Mouse (Mus musculus) neural tube, embryonic 13.5 days (tissue): ENCODE data around the gene Tnrc18. TPM values are rescaled to one million over a fixed set of nuclear protein-coding genes. Genes with fewer than 3 reads are reported as not detected.

Experiments used
- ATAC-seq: fragments of 200-750 bp; cut with Nextera tagmentation; 2 replicates; pipeline ENCODE4 v1.8.0; 2017; ENCODE audit warnings: low read depth, mild to moderate bottlenecking, moderate TSS enrichment, moderate library complexity
- H3K27ac ChIP-seq: fragments of 300-500 bp; sonication (generic); replicated peaks from 2 replicates; pipeline ENCODE4 v1.5.1; 2015; ENCODE audit warnings: moderate library complexity, mild to moderate bottlenecking, inconsistent platforms
- H3K27me3 ChIP-seq: fragments of 300-500 bp; sonication (generic); 2 replicates; pipeline ENCODE4 v1.6.1; 2015; ENCODE audit warnings: mild to moderate bottlenecking, inconsistent platforms
- H3K36me3 ChIP-seq: fragments of 300-500 bp; sonication (generic); 2 replicates; pipeline ENCODE4 v1.6.1; 2015; ENCODE audit warnings: mild to moderate bottlenecking, inconsistent platforms
- H3K4me1 ChIP-seq: fragments of 300-500 bp; sonication (generic); replicated peaks from 2 replicates; pipeline ENCODE4 v1.6.1; 2015; ENCODE audit warnings: inconsistent platforms
- H3K4me2 ChIP-seq: fragments of 300-500 bp; sonication (generic); 2 replicates; pipeline ENCODE4 v1.6.1; 2015; ENCODE audit warnings: inconsistent platforms, mild to moderate bottlenecking, moderate library complexity
- H3K4me3 ChIP-seq: fragments of 300-500 bp; sonication (generic); 2 replicates; pipeline ENCODE4 v1.5.1; 2015; ENCODE audit warnings: mild to moderate bottlenecking, inconsistent platforms
- H3K9ac ChIP-seq: fragments of 300-500 bp; sonication (generic); 2 replicates; pipeline ENCODE4 v1.6.1; 2015; ENCODE audit warnings: moderate library complexity, mild to moderate bottlenecking, inconsistent platforms
- H3K9me3 ChIP-seq: fragments of 300-500 bp; sonication (generic); 2 replicates; pipeline ENCODE4 v1.6.1; 2016; ENCODE audit warnings: inconsistent platforms
- WGBS: fragments of 180-500 bp; shearing (Covaris S2); methylation state at CpG from one replicate; pipeline ENCODE4 v1.1.7; 2015; 5-methylcytosine and 5-hydroxymethylcytosine counted together
- polyA plus RNA-seq: library from polyadenylated mRNA; unstranded; fragments of >200 nt; fragmentation: Nextera tagmentation; extraction: Ambion mirVana; gene quantifications from 2 replicates; pipeline ENCODE4 v1.2.1, GENCODE M21; 2015

The Tnrc18 gene
- polyA plus RNA-seq, 1 experiment from 2014 or later, result 30.3 TPM

GRCm38 (mm10) chr5:142820276-142821265 lies 3.1 kb upstream of the Tnrc18 start:
- no peaks in the 10 kb centered on the region for H3K27me3 ChIP-seq
- peak overlapping the region; percentile 99 for H3K4me2 ChIP-seq
- WGBS, result under 1% methylated on average over 53 of the region's 53 CpGs
- no peaks in the 10 kb centered on the region for H3K36me3 ChIP-seq
- ATAC-seq, result no peak
- H3K9me3 ChIP-seq, result no peaks in the 10 kb centered on the region
- H3K9ac ChIP-seq, result peak overlapping the region; percentile 100
- peaks cover 38% of the 10 kb centered on the region for H3K4me1 ChIP-seq
- peak overlapping the region; percentile 97 for H3K4me3 ChIP-seq
- H3K27ac ChIP-seq, result peak overlapping the region; percentile 100

DNA sequence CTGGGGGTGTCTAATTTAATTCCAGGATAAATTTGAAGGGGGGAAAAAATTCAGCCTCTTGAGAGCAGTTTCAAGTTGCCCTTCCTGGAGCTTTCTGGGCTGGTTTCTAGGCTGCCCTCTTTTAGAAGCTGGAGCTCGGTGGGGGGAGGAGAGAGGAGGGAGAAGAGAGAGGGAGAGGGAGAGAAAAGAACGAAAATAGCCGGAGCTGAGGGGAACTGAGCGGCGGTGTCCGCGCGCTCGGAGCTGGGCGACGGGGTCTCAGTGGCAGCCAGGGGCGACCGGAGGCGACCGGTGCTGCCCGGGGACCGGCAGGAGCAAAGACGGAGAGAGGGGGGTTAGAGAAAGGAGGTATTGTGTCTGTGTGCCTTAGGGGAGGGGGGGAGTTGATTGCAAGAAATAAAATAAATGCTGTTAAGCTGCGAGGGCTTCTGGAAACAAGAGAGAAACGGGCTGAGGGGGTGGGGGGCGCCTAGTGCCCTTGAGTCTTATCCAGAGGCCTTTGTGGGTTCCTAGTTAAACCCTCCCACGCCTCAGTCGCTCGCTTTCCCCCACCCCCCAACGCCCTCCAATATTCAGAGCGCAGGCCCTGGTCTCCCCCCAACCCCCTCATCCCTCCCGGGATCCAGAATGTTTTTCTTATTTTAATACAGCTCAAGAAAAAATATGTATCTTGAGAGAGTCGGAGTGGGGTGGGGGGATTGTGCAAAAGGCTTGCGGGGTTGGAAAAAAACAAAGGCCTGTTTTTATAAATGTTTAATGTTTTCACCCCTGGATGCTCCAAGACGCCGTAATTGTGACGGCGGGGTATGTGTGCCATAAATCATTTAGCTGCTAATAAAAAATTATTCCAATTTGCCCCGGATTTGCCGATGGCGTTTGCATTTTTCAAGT lies 2.2 kb upstream of the Tnrc18 start:
- H3K9ac ChIP-seq, result peak overlapping the region; percentile 100
- H3K4me3 ChIP-seq, result peak overlapping the region; percentile 97
- peaks cover 29% of the 10 kb centered on the region for H3K4me1 ChIP-seq
- H3K27ac ChIP-seq, result peak overlapping the region; percentile 100
- H3K36me3 ChIP-seq, result no peaks in the 10 kb centered on the region
- WGBS, result under 1% methylated on average over 36 of the region's 36 CpGs
- no peaks in the 10 kb centered on the region for H3K27me3 ChIP-seq
- ATAC-seq, result peak; percentile 38
- no peaks in the 10 kb centered on the region for H3K9me3 ChIP-seq
- H3K4me2 ChIP-seq, result peak overlapping the region; percentile 99

- Histone ChIP-seq H3K9ac (peak overlapping the region; percentile 100), H3K4me3 (peak overlapping the region; percentile 97), H3K4me2 (peak overlapping the region; percentile 99), H3K36me3 (no peaks in the 10 kb centered on the region), H3K27me3 (no peaks in the 10 kb centered on the region), H3K27ac (peak overlapping the region; percentile 100), H3K9me3 (no peaks in the 10 kb centered on the region), H3K4me1 (peaks cover 19% of the 10 kb centered on the region)
- ATAC-seq, result no peak
- under 1% methylated on average over 43 of the region's 43 CpGs for WGBS
Observed at GRCm38 (mm10) chr5:142818435-142819360, 1.2 kb upstream of the Tnrc18 start.

- no peak for ATAC-seq
- 0 out of 2 replicates have a peak, but pooled peaks cover 3% of the 10 kb centered on the region for H3K36me3 ChIP-seq
- peak overlapping the region; percentile 97 for H3K4me3 ChIP-seq
- H3K4me1 ChIP-seq, result peaks cover 18% of the 10 kb centered on the region
- H3K9me3 ChIP-seq, result no peaks in the 10 kb centered on the region
- peak overlapping the region; percentile 100 for H3K27ac ChIP-seq
- WGBS, result 1% methylated on average over 71 of the region's 71 CpGs
- peak overlapping the region; percentile 99 for H3K9ac ChIP-seq
- H3K4me2 ChIP-seq, result peak overlapping the region; percentile 99
- H3K27me3 ChIP-seq, result no peaks in the 10 kb centered on the region
Observed at GRCm38 (mm10) chr5:142816811-142817523, 495 bp downstream of the Tnrc18 start.

DNA sequence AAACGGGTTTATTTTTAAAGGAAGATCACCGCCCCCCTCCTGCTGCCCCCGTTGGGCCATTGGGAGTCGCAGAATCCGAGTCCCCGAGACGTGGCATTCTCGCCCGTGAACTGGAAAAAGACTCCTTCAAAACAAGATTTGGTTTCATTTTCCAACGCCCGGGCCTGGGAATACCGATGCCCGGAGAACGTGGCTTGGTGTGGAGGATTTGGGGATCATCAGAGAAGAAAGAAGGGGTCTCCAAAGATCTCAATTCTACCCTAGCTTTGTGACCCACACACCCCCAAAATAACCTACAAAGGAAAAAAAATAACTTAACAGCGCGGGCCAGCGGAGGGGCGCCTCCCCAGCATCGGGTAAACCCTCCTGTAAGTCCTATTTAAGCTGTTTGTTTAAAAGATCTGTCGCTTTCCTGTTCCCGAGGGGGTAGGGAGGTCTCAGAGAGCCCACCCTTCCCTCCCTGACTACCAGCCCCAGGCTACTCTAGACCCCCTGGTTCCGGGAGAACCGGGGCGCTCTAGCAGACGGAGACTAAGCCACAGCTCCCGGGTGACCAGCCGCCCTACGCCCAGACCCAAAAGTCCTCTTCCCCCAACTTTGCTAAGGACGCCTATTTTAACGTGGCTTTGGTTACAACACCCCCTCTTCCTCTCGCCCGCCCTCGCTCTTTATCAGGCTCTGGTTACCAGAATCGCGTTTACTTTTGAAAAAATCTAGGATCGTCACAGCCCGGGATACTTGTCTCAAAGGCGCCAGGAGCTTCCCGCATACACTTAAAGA lies 1.2 kb downstream of the Tnrc18 start:
- Histone ChIP-seq H3K4me1 (peaks cover 23% of the 10 kb centered on the region), H3K4me3 (peak overlapping the region; percentile 97), H3K9ac (peak overlapping the region; percentile 99), H3K9me3 (no peaks in the 10 kb centered on the region), H3K27ac (peak overlapping the region; percentile 100), H3K27me3 (no peaks in the 10 kb centered on the region), H3K36me3 (peaks cover 10% of the 10 kb centered on the region; the same call in 1 of the 2 replicates), H3K4me2 (peak overlapping the region; percentile 99)
- under 1% methylated on average over 39 of the region's 39 CpGs for WGBS
- no peak for ATAC-seq

DNA sequence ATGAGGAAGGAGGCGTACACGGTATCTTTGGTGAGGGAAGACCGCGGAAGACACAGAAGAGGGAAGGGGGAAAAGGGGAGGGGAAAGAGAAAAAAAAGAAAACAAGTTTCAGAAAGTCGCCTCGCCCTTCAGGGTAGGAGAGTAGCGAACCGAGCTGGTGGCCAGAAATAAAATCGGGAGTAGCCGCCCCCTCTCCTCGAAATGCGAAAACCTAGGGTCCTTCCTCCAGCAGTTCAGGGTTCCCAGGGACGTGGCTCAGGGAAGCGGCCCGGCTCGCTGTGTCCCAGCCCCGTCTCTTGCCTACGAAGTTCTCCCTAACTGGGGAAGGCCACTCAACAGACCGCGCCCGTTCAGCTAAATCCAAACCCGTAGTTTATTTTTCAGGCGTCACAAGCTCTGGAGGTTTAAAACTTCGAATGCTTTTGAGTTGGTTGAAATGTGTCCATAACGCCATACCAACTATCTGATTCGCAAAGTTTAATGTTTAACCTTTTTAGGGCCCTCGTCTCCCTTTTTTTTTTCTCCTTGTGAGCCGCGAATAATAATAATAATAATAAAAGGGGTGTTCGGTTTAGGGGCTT lies 2.0 kb downstream of the Tnrc18 start:
- peak overlapping the region; percentile 99 for H3K4me2 ChIP-seq
- peaks cover 15% of the 10 kb centered on the region; the same call in 1 of the 2 replicates for H3K36me3 ChIP-seq
- no peaks in the 10 kb centered on the region for H3K9me3 ChIP-seq
- H3K27ac ChIP-seq, result peak overlapping the region; percentile 100
- under 1% methylated on average over 30 of the region's 30 CpGs for WGBS
- no peaks in the 10 kb centered on the region for H3K27me3 ChIP-seq
- peak overlapping the region; percentile 97 for H3K4me3 ChIP-seq
- H3K4me1 ChIP-seq, result peaks cover 30% of the 10 kb centered on the region
- no peak for ATAC-seq
- H3K9ac ChIP-seq, result peak overlapping the region; percentile 99

DNA sequence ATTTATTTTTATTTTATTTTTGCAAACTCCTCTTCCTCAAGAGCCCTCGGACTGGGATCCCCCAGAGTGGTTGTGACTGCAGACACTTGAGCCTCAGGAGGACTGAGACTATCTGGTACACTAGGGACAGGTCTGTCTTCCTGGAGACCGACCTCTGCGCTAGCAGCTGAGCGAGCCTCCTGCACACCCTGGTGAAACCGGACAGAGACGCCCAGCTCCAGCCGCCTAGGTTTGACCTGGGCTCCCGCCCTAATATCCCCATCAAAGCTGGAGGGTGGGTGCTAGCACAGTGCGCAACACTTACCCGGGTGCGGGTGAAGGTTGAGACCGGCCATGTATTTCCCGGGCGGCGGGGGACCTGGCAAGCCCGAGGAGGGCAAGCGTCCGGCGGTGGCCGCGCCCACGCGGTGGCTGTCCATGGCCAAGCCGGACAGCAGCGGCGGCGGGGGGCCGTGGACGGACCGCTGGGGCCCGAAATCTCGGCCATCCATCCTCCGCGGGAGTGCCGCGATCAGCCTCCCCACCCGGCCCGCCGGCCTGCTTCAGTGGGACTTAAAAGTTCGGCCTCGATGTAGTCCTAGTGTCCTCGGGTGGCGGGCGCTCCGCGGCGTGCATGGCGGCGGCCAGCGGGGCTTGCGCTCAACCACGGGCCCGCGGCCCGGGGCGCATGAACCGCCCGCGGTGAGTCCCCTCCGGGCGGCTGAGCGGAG lies 2.6 kb downstream of the Tnrc18 start:
- Histone ChIP-seq H3K36me3 (peaks cover 19% of the 10 kb centered on the region), H3K9ac (peak overlapping the region; percentile 99), H3K9me3 (no peaks in the 10 kb centered on the region), H3K4me3 (peak overlapping the region; percentile 97), H3K4me2 (peak overlapping the region; percentile 99), H3K27ac (peak overlapping the region; percentile 100), H3K27me3 (no peaks in the 10 kb centered on the region), H3K4me1 (peaks cover 36% of the 10 kb centered on the region)
- ATAC-seq, result no peak
- WGBS, result under 1% methylated on average over 61 of the region's 62 CpGs

- Histone ChIP-seq H3K9ac (peak overlapping the region; percentile 99), H3K27me3 (no peaks in the 10 kb centered on the region), H3K36me3 (peaks cover 25% of the 10 kb centered on the region), H3K4me1 (peaks cover 43% of the 10 kb centered on the region), H3K4me2 (peak overlapping the region; percentile 99), H3K9me3 (no peaks in the 10 kb centered on the region), H3K27ac (peak overlapping the region; percentile 100), H3K4me3 (peak overlapping the region; percentile 97)
- whole genome bisulfite sequencing, result under 1% methylated on average over 22 of the region's 22 CpGs
- no peak for ATAC-seq
Observed at GRCm38 (mm10) chr5:142814161-142814651, 3.3 kb downstream of the Tnrc18 start.

DNA sequence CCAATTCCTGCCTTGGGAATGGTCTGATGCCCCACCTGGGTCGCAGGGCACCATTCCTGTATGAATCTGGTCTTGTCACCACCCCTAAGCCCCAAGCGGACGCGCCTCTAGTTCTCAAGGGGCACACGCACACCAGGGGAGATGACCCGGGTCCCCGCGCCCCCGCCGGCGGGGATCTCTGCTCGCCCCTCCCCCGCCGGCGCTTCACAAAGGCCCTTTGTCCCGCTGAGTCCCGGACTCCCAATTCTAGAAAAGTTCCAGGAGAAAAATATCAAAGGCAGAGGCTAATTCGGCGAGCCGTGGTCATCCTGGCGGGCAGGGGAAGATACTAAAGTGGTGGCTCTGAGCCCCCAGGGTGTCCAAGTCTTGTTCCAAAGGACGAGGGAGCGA lies 3.7 kb downstream of the Tnrc18 start:
- under 1% methylated on average over 23 of the region's 23 CpGs for WGBS
- Histone ChIP-seq H3K4me3 (peak overlapping the region; percentile 97), H3K27ac (peak overlapping the region; percentile 100), H3K27me3 (no peaks in the 10 kb centered on the region), H3K4me2 (peak overlapping the region; percentile 99), H3K36me3 (peaks cover 28% of the 10 kb centered on the region), H3K4me1 (peaks cover 46% of the 10 kb centered on the region), H3K9ac (peak overlapping the region; percentile 99), H3K9me3 (no peaks in the 10 kb centered on the region)
- ATAC-seq, result no peak
